Mouse (Mus musculus) thymus, postnatal 10 days (tissue): ENCODE data around the gene Nsf.

Source experiments
- DNase-seq, 2 experiments: peaks; one replicate each; pipeline ENCODE4 v3.0.0; 2021; ENCODE audit warnings: low spot score in 2 of 2

Gene Nsf

GRCm38 (mm10) chr11:103840834-103841233 is 113.0 kb downstream of the Nsf start:
- DNase-seq = no peak

GRCm38 (mm10) chr11:103838955-103839354 is 114.9 kb downstream of the Nsf start:
- DNase-seq = no peak

GRCm38 (mm10) chr11:103832331-103832730 is 121.5 kb downstream of the Nsf start:
- no peak for DNase-seq

GRCm38 (mm10) chr11:103831766-103832165 is 122.1 kb downstream of the Nsf start:
- no peak for DNase-seq

GRCm38 (mm10) chr11:103830476-103830875 is 123.4 kb downstream of the Nsf start:
- DNase-seq = no peak

- no peak for DNase-seq
These were observed 123.9 kb downstream of the Nsf start for GRCm38 (mm10) chr11:103829956-103830355.

GRCm38 (mm10) chr11:103828866-103829265 is 125.0 kb downstream of the Nsf start:
- no peak for DNase-seq

- no peak for DNase-seq
These were observed 126.7 kb downstream of the Nsf start for GRCm38 (mm10) chr11:103827201-103827600.

GRCm38 (mm10) chr11:103816719-103817118 is 137.1 kb downstream of the Nsf start:
- DNase-seq = no peak

- no peak for DNase-seq
These were observed 137.9 kb downstream of the Nsf start for GRCm38 (mm10) chr11:103815986-103816385.

GRCm38 (mm10) chr11:103814808-103815207 is 139.0 kb downstream of the Nsf start:
- DNase-seq = no peak

- no peak for DNase-seq
These were observed 142.6 kb downstream of the Nsf start for GRCm38 (mm10) chr11:103811246-103811645.

GRCm38 (mm10) chr11:103810631-103811030 is 143.2 kb downstream of the Nsf start:
- DNase-seq = no peak

GRCm38 (mm10) chr11:103809611-103810598 is 144.0 kb downstream of the Nsf start:
- DNase-seq = no peak

GRCm38 (mm10) chr11:103808771-103809610 is 144.9 kb downstream of the Nsf start:
- DNase-seq = no peak

GRCm38 (mm10) chr11:103807966-103808365 is 145.9 kb downstream of the Nsf start:
- no peak for DNase-seq

GRCm38 (mm10) chr11:103804804-103805203 is 149.1 kb downstream of the Nsf start:
- DNase-seq = no peak

GRCm38 (mm10) chr11:103804126-103804525 is 149.7 kb downstream of the Nsf start:
- DNase-seq = no peak

- DNase-seq = no peak
These were observed 152.7 kb downstream of the Nsf start for GRCm38 (mm10) chr11:103801128-103801527.

- DNase-seq = no peak
These were observed 163.9 kb downstream of the Nsf start for GRCm38 (mm10) chr11:103789951-103790350.

- DNase-seq = no peak
These were observed 173.7 kb downstream of the Nsf start for GRCm38 (mm10) chr11:103780152-103780551.

- DNase-seq = no peak
These were observed 179.7 kb downstream of the Nsf start for GRCm38 (mm10) chr11:103774228-103774530.
